Mouse (Mus musculus) thymus, adult 2 months (tissue): Measurements from ENCODE around the gene Bcl7c. TPM values are rescaled to one million over a fixed set of nuclear protein-coding genes. Genes with fewer than 3 reads are reported as not detected.

Experiments
- DNase-seq: peaks from one replicate; pipeline ENCODE4 v3.0.0; 2021
- H3K27ac ChIP-seq: fragments of 200-500 bp; 2 replicates; pipeline ENCODE4 v1.5.1; 2012; ENCODE audit warnings: low read length, control low read depth; ENCODE audit not compliant: control insufficient read depth, insufficient read depth
- H3K27me3 ChIP-seq: fragments of 200-500 bp; 2 replicates; pipeline ENCODE4 v1.6.1; 2012; ENCODE audit warnings: mild to moderate bottlenecking, low read length, moderate library complexity, mixed read lengths; ENCODE audit not compliant: control insufficient read depth, insufficient read depth
- H3K36me3 ChIP-seq: fragments of 200-500 bp; 2 replicates; pipeline ENCODE4 v1.6.1; 2012; ENCODE audit warnings: mild to moderate bottlenecking, low read length, moderate library complexity; ENCODE audit not compliant: control insufficient read depth, insufficient read depth
- H3K4me1 ChIP-seq: fragments of 200-500 bp; replicated peaks from 2 replicates; pipeline ENCODE4 v1.6.1; 2012; ENCODE audit warnings: low read length; ENCODE audit not compliant: control insufficient read depth, insufficient read depth
- H3K4me3 ChIP-seq: fragments of 200-500 bp; 2 replicates; pipeline ENCODE4 v1.5.1; 2012; ENCODE audit warnings: mild to moderate bottlenecking, low read length, control low read depth, moderate library complexity; ENCODE audit not compliant: control insufficient read depth, insufficient read depth
- CTCF ChIP-seq: fragments of 200-500 bp; IDR thresholded peaks from 2 replicates; pipeline ENCODE4 v1.5.1; 2012; ENCODE audit warnings: mild to moderate bottlenecking, control low read depth, low read length, moderate library complexity, borderline replicate concordance; ENCODE audit not compliant: control insufficient read depth, poor library complexity, insufficient read depth; ENCODE audit errors: extremely low read depth
- POLR2A ChIP-seq: fragments of 200-500 bp; IDR thresholded peaks from 2 replicates; pipeline ENCODE4 v1.6.1; 2012; ENCODE audit warnings: mild to moderate bottlenecking, low read length, control low read depth, moderate library complexity; ENCODE audit not compliant: control insufficient read depth, poor library complexity, insufficient read depth; ENCODE audit errors: extremely low read depth
- WGBS: fragments of 180-500 bp; shearing (Covaris S2); methylation state at CpG from one replicate; pipeline ENCODE4 v1.1.7; 2018; 5-methylcytosine and 5-hydroxymethylcytosine counted together
- polyA plus RNA-seq: library from polyadenylated mRNA; depleted of rRNA; stranded (reverse); fragments of >200 nt; gene quantifications from 2 replicates; pipeline ENCODE4 v1.2.3, GENCODE M21; 2012

Gene Bcl7c
- polyA plus RNA-seq, 1 experiment = 61.2 TPM

DNA sequence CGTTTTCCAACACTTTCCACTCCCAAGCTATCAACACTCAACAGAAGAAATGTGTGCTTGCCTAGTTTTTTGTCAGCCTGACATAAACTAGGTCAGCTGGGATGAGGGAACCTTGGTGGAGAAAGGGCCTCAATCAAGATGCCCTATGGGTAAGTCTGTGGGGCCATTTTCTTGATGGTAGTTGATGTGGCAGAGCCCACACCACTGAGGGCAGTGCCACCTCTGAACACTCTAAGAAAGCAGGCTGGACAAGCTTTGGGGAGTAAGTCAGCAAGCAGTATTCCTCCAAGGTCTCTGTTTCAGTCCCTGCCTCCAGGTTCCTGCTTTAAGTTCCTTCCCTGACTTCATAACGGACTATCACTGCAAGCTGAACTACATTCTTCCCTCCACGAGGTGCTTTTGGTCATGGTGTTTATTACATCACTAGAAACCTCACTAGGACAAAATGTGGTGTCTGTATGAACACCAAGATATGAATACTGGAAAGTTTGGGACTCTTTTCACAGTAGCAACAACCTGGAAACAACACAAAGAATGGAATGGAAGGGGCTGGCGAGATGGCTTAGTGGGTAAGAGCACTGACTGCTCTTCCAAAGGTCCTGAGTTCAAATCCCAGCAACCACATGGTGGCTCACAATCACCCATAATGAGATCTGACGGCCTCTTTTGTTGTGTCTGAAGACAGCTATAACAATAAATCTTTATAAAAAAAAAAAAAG is 687 bp upstream of the Bcl7c start:
- Histone ChIP-seq H3K36me3 (no peaks in the 10 kb centered on the region), H3K4me1 (peaks cover 26% of the 10 kb centered on the region), H3K27ac (no peak overlapping the region), H3K4me3 (no peak overlapping the region), H3K27me3 (no peaks in the 10 kb centered on the region)
- TF ChIP-seq CTCF (no peak), POLR2A (no peak)
- WGBS = 75% methylated on average over 5 of the region's 5 CpGs
- no peak for DNase-seq

DNA sequence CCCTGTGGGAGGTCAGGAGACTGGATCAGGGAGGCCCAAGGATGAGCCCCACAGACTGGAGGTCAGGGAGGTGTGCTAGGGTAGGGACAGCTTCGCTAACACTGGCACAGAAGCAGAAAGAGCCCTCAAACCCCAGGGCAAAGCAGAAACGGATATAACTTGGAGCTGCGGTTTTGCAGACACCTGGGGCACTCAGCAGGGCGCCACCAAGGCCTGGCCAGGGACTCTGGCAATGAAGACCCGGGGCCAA is 851 bp downstream of the Bcl7c start:
- Histone ChIP-seq H3K4me1 (peaks cover 22% of the 10 kb centered on the region), H3K36me3 (no peaks in the 10 kb centered on the region), H3K27ac (peak overlapping the region; percentile 72), H3K27me3 (no peaks in the 10 kb centered on the region), H3K4me3 (peak overlapping the region; percentile 65)
- DNase-seq = no peak
- 0% methylated on average over 5 of the region's 5 CpGs for WGBS
- TF ChIP-seq CTCF (no peak), POLR2A (0 out of 2 replicates have a peak, but pooled peaks have one; percentile 7)

DNA sequence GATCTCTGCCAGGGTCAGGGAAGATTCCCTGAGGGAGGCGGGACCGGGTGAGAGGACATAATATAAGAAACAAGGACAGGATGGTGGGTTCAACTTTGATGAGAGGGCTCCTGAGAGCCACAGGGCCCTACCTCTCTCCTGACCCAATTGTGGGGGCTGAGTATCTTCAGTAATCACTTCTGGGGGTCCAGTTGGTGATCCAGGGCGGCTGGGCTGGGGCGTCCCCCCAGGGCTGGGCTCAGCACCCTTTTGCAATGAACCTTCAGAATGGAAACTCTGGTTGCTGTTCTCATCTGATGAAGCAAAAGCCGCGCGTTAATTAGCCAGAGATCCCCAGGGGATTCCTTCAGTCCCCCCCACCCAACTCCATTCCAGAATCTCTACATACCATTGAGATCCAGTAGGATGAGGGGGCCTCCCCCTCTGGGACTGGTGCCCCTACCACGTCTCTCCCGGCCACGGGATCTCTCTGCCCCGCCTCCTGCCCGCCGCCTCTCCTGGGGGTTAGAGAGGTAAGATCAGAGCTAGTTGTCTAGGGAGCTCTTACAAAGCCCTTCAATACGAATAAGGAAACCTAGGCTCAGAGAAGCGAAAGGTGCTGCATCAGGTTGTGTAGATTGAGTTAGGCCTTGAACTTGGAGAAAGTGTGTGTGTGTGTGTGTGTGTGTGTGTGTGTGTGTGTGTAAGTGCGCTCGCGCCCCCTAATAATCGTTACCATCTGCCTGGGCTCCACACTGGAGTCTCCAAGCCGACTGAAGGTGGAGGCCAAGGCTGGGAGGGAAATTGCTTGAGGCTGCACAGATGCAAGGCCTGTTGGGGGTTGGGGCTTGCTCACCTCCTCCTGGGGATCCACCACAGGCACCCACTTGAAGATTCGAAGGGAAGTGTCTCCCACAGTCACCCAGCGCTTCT is 1.4 kb downstream of the Bcl7c start:
- H3K27ac ChIP-seq = peak overlapping the region; percentile 72
- peak overlapping the region; percentile 65 for H3K4me3 ChIP-seq
- DNase-seq = peak; percentile 47
- 11% methylated on average over 22 of the region's 22 CpGs for WGBS
- no peak for TF ChIP-seq CTCF
- TF ChIP-seq POLR2A = no peak
- no peaks in the 10 kb centered on the region for H3K36me3 ChIP-seq
- H3K4me1 ChIP-seq = peaks cover 16% of the 10 kb centered on the region
- H3K27me3 ChIP-seq = no peaks in the 10 kb centered on the region

DNA sequence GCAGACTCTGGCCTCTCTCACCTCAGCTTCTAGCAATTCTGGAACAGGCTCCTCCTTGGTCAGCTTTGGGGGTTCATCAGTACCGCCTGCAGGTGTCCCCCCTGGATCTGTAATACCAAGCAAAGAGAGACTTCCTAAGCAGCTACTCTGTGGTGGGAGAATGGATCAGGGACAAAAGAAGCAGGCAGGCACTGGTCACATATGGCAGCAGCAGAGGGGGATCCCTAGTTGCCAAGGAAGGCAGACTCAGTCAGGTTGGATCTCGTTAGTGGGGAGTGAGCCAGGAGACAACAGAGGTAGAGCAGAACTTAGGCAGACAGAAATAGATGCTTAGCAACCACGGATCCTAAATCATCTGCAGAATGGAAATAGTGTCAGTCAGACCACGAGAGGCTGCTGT is 3.0 kb downstream of the Bcl7c start:
- Histone ChIP-seq H3K4me3 (no peak overlapping the region), H3K27me3 (no peaks in the 10 kb centered on the region), H3K36me3 (no peaks in the 10 kb centered on the region), H3K27ac (no peak overlapping the region), H3K4me1 (peaks cover 15% of the 10 kb centered on the region)
- no peak for TF ChIP-seq CTCF
- TF ChIP-seq POLR2A = no peak
- 73% methylated on average over 4 of the region's 4 CpGs for WGBS
- DNase-seq = no peak

DNA sequence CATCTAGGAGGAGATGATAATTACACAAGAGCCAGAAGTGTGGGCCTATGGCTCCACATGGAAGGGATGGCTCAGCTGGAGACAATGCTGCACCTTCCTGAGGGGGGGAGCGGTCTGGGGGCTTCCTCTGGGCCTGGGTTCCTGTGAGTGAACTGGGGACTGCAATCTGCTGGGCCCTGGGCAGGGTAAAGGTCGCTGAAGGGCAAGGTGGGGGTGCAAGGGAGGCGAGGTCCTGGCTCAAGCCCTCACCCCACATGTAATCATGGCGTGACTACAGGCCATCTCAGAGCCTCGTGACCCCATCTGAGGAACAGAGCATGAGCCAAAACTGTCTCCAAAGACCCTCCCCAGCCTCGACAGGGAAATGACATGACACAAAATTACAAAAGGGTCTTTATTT is 4.1 kb downstream of the Bcl7c start:
- DNase-seq = no peak
- H3K36me3 ChIP-seq = no peaks in the 10 kb centered on the region

DNA sequence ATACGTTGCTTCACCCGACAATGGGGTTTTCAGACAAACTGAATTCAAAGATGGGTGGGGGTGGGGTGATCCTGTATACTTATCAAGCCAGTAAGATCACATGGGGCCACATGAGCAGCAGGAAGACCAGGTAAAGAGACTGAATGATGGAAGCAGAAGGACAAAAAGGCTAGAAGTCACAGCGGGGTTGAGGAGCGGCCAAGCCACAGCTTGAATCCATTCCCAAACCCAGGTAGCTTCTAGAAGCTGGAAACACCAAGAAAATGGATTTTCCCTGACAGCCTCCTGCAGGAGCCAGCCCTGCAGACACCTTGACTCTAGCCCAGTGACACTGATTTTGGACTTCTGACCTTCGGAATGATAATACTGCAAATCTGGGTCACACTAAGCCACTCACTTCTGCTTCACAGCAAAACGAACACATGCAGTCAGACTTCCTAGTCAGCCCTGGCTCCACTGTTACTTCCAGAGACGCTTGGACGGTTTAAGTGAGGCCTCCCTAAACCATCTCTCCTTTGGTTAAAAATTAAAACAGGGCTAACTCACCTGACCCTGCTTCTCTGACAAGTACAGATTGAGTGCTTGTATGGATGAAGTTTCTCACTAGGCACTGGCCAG is 5.1 kb downstream of the Bcl7c start:
- no peak for TF ChIP-seq CTCF
- no peak for TF ChIP-seq POLR2A
- Histone ChIP-seq H3K4me3 (no peak overlapping the region), H3K27ac (no peak overlapping the region), H3K36me3 (no peaks in the 10 kb centered on the region), H3K4me1 (peaks cover 12% of the 10 kb centered on the region), H3K27me3 (no peaks in the 10 kb centered on the region)
- whole genome bisulfite sequencing = 97% methylated on average over 8 of the region's 8 CpGs
- no peak for DNase-seq

More for the DNA sequence above, 4.1 kb downstream of the Bcl7c start:
- Histone ChIP-seq H3K4me3 (no peak overlapping the region), H3K27me3 (no peaks in the 10 kb centered on the region), H3K4me1 (peaks cover 15% of the 10 kb centered on the region), H3K27ac (no peak overlapping the region)
- TF ChIP-seq CTCF = no peak
- no peak for TF ChIP-seq POLR2A
- 95% methylated on average over 6 of the region's 6 CpGs for WGBS
